Mouse (Mus musculus): ENCODE measurements around the gene Gsk3a. TPM values are rescaled to one million over a fixed set of nuclear protein-coding genes. Genes with fewer than 3 reads are reported as not detected.
A peak's percentile ranks its signal among the peaks of the same experiment; 100 is the strongest.

Gene Gsk3a
- polyA plus RNA-seq, 1 experiment from 2014 or later = 4.3 TPM

- peaks cover 40% of the 10 kb centered on the region for H3K4me1 ChIP-seq (ENCODE audit: insufficient read depth)
- no peaks in the 10 kb centered on the region for H3K36me3 ChIP-seq (replicated peaks; ENCODE audit: insufficient read depth, low read length)
- WGBS (ENCODE audit: insufficient replicate concordance) = 8% methylated on average over 22 of the region's 22 CpGs
- TF ChIP-seq EP300 (IDR thresholded peaks at IDR 0.05; ENCODE audit: low read depth) = no peak
- H3K4me2 ChIP-seq (ENCODE audit: low read depth, low read length) = peak overlapping the region; percentile 88
- no peaks in the 10 kb centered on the region for H3K27me3 ChIP-seq (ENCODE audit: insufficient read depth, low read length)
- H3K9me3 ChIP-seq (ENCODE audit: low read length) = no peaks in the 10 kb centered on the region
- ATAC-seq = no peak
- H3K4me3 ChIP-seq (ENCODE audit: low read depth, low read length) = peak overlapping the region; percentile 74
- peak overlapping the region; percentile 91 for H3K9ac ChIP-seq (replicated peaks)
- DNase-seq = peak; percentile 52
- H3K27ac ChIP-seq (ENCODE audit: low read depth) = peak overlapping the region; percentile 77
These were observed 13.6 kb upstream of the Gsk3a start for GRCm38 (mm10) chr7:25251071-25251791.

GRCm38 (mm10) chr7:25250141-25250972 lies 12.7 kb upstream of the Gsk3a start, which contains the start of gene Erf:
Gene Erf, minus strand, starts transcription at chr7:25250761.
- Histone ChIP-seq H3K9ac (replicated peaks) (peak within 1 kb of the TSS; percentile 91), H3K4me2 (ENCODE audit: low read depth, low read length) (peak within 1 kb of the TSS; percentile 88), H3K9me3 (ENCODE audit: low read length) (no peaks in the 10 kb centered on the region), H3K36me3 (replicated peaks; ENCODE audit: insufficient read depth, low read length) (peaks cover 9% of the 10 kb centered on the region; the same call in 1 of the 2 replicates), H3K4me3 (ENCODE audit: low read depth, low read length) (peak within 1 kb of the TSS; percentile 74), H3K4me1 (ENCODE audit: insufficient read depth) (peaks cover 41% of the 10 kb centered on the region), H3K27ac (ENCODE audit: low read depth) (peak within 1 kb of the TSS; percentile 97), H3K27me3 (ENCODE audit: insufficient read depth, low read length) (no peaks in the 10 kb centered on the region)
- DNase-seq (peak; percentile 97), ATAC-seq (peak; percentile 85)
- TF ChIP-seq EP300 (IDR thresholded peaks at IDR 0.05; ENCODE audit: low read depth) = no peak
- TF ChIP-seq CTCF (IDR thresholded peaks at IDR 0.05; ENCODE audit: low read depth) = no peak
- under 1% methylated on average over 64 of the region's 81 CpGs for WGBS (ENCODE audit: insufficient replicate concordance)

GRCm38 (mm10) chr7:25249314-25250140 lies 11.9 kb upstream of the Gsk3a start:
- Histone ChIP-seq H3K4me2 (ENCODE audit: low read depth, low read length) (peak overlapping the region; percentile 88), H3K9ac (replicated peaks) (peak overlapping the region; percentile 91), H3K36me3 (replicated peaks; ENCODE audit: insufficient read depth, low read length) (peaks cover 16% of the 10 kb centered on the region; the same call in 1 of the 2 replicates), H3K27me3 (ENCODE audit: insufficient read depth, low read length) (no peaks in the 10 kb centered on the region), H3K27ac (ENCODE audit: low read depth) (peak overlapping the region; percentile 97), H3K9me3 (ENCODE audit: low read length) (no peaks in the 10 kb centered on the region), H3K4me3 (ENCODE audit: low read depth, low read length) (peak overlapping the region; percentile 74), H3K4me1 (ENCODE audit: insufficient read depth) (peaks cover 41% of the 10 kb centered on the region)
- TF ChIP-seq CTCF (IDR thresholded peaks at IDR 0.05; ENCODE audit: low read depth) = no peak
- no peak for TF ChIP-seq EP300 (IDR thresholded peaks at IDR 0.05; ENCODE audit: low read depth)
- ATAC-seq (peak; percentile 50), DNase-seq (peak; percentile 81)
- WGBS (ENCODE audit: insufficient replicate concordance) = 2% methylated on average over 36 of the region's 73 CpGs

GRCm38 (mm10) chr7:25248846-25249313 lies 11.2 kb upstream of the Gsk3a start:
- peaks cover 17% of the 10 kb centered on the region; the same call in 1 of the 2 replicates for H3K36me3 ChIP-seq (replicated peaks; ENCODE audit: insufficient read depth, low read length)
- peak overlapping the region; percentile 74 for H3K4me3 ChIP-seq (ENCODE audit: low read depth, low read length)
- no peak for TF ChIP-seq CTCF (IDR thresholded peaks at IDR 0.05; ENCODE audit: low read depth)
- WGBS (ENCODE audit: insufficient replicate concordance) = under 1% methylated on average over 23 of the region's 25 CpGs
- H3K4me2 ChIP-seq (ENCODE audit: low read depth, low read length) = peak overlapping the region; percentile 88
- H3K9ac ChIP-seq (replicated peaks) = peak overlapping the region; percentile 91
- no peaks in the 10 kb centered on the region for H3K9me3 ChIP-seq (ENCODE audit: low read length)
- H3K4me1 ChIP-seq (ENCODE audit: insufficient read depth) = peaks cover 41% of the 10 kb centered on the region
- peak; percentile 5 for ATAC-seq
- H3K27me3 ChIP-seq (ENCODE audit: insufficient read depth, low read length) = no peaks in the 10 kb centered on the region
- DNase-seq = no peak
- H3K27ac ChIP-seq (ENCODE audit: low read depth) = peak overlapping the region; percentile 97

- TF ChIP-seq CTCF (IDR thresholded peaks at IDR 0.05; ENCODE audit: low read depth) (no peak), EP300 (IDR thresholded peaks at IDR 0.05; ENCODE audit: low read depth) (no peak)
- WGBS (ENCODE audit: insufficient replicate concordance) = 5% methylated on average over 18 of the region's 18 CpGs
- Histone ChIP-seq H3K9ac (replicated peaks) (peak overlapping the region; percentile 91), H3K9me3 (ENCODE audit: low read length) (no peaks in the 10 kb centered on the region), H3K4me2 (ENCODE audit: low read depth, low read length) (peak overlapping the region; percentile 88), H3K36me3 (replicated peaks; ENCODE audit: insufficient read depth, low read length) (peaks cover 19% of the 10 kb centered on the region; the same call in 1 of the 2 replicates), H3K4me1 (ENCODE audit: insufficient read depth) (peaks cover 41% of the 10 kb centered on the region), H3K27me3 (ENCODE audit: insufficient read depth, low read length) (no peaks in the 10 kb centered on the region), H3K4me3 (ENCODE audit: low read depth, low read length) (peak overlapping the region; percentile 74), H3K27ac (ENCODE audit: low read depth) (peak overlapping the region; percentile 97)
- ATAC-seq = no peak
- peak; percentile 44 for DNase-seq
These were observed 10.5 kb upstream of the Gsk3a start for GRCm38 (mm10) chr7:25248018-25248647.
